In the genomic region with DNA sequence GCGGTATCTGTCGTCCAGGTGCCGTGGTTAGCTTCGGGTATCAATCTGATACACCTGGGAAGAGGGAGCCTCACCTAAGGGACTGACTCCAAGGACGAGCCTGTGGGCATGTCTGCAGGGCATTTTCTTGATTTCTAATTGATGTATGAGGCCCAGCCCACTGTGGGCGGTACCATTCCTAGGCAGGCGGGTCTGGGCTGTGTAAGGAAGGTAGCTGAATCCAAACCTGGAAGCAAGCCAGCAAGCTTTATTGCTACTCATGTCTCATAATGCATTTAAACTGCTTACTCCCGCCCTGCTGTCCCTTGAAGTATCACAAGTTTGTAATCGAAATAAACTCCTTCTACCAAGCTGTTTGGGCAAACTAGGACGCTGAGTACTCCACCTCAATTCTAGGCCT, we compare ENCODE assay signal across 25 mouse cellular contexts. TPM values are rescaled to one million over a fixed set of nuclear protein-coding genes. Genes with fewer than 3 reads are reported as not detected.
DNase-seq lines count a peak whose midpoint lies in the region; ATAC-seq and TF ChIP-seq lines count a peak whose summit lies in the region.
"Had no signal": no experiment of that assay in that cellular context is flagged by ENCODE, and none has a peak within 500 bp of the region (broad histone marks: within the 10 kb centered on the region; RNA-seq: fewer than 3 reads in every experiment).

No protein-coding gene starts in this region.

- no peaks in the 10 kb centered on the region for H3K27me3 ChIP-seq in testis, adult 2 months (ENCODE audit: control insufficient read depth, insufficient read depth, low read length)
- H3K27me3 ChIP-seq in intestine, embryonic 15.5 days (replicated peaks): no peaks in the 10 kb centered on the region
- no peaks in the 10 kb centered on the region for H3K27me3 ChIP-seq in intestine, postnatal 0 days (replicated peaks; ENCODE audit: control insufficient read depth, insufficient read depth, low read length)
- no peaks in the 10 kb centered on the region for H3K27me3 ChIP-seq in kidney, adult 2 months (replicated peaks; ENCODE audit: control insufficient read depth, insufficient read depth, low read length)
- H3K27me3 ChIP-seq: forebrain, embryonic 13.5 days; heart, embryonic 15.5 days; hindbrain, embryonic 13.5 days had no signal

- no peaks in the 10 kb centered on the region for H3K9me3 ChIP-seq in intestine, embryonic 15.5 days
- H3K9me3 ChIP-seq in intestine, postnatal 0 days (ENCODE audit: control insufficient read depth): no peaks in the 10 kb centered on the region
- H3K9me3 ChIP-seq: forebrain, embryonic 13.5 days; heart, embryonic 15.5 days; hindbrain, embryonic 13.5 days had no signal

- peak overlapping the region; percentile 58 for H3K4me3 ChIP-seq in testis, adult 2 months (ENCODE audit: control insufficient read depth, low read depth, low read length)
- H3K4me3 ChIP-seq in intestine, embryonic 15.5 days (replicated peaks): no peak overlapping the region
- no peak overlapping the region for H3K4me3 ChIP-seq in intestine, postnatal 0 days (ENCODE audit: low read depth, low read length)
- no peak overlapping the region for H3K4me3 ChIP-seq in kidney, adult 2 months (ENCODE audit: insufficient read depth, low read depth, low read length)
- H3K4me3 ChIP-seq: forebrain, embryonic 10.5 days; forebrain, embryonic 13.5 days; heart, embryonic 15.5 days; hindbrain, embryonic 10.5 days; hindbrain, embryonic 13.5 days had no signal

- peak; percentile 58 for ATAC-seq in intestine, embryonic 15.5 days
- peak; percentile 55 for ATAC-seq in intestine, postnatal 0 days
- ATAC-seq: activated CD4-positive, CD25-positive, alpha-beta regulatory T cell, adult 4 months; CD4-positive, CD25-positive, alpha-beta regulatory T cell, adult 4 months; forebrain, embryonic 13.5 days; forebrain, embryonic 16.5 days; hindbrain, embryonic 16.5 days had no signal

- 87% methylated on average over 10 of the region's 10 CpGs for WGBS in intestine, embryonic 15.5 days
- WGBS in intestine, postnatal 0 days: 65% methylated on average over 10 of the region's 10 CpGs
- 92% methylated on average over 10 of the region's 10 CpGs for WGBS in kidney, adult 2 months

- H3K27ac ChIP-seq in testis, adult 2 months (ENCODE audit: control insufficient read depth, insufficient read depth, low read depth, low read length): no peak overlapping the region
- H3K27ac ChIP-seq in intestine, embryonic 15.5 days: no peak overlapping the region
- no peak overlapping the region for H3K27ac ChIP-seq in intestine, postnatal 0 days (ENCODE audit: low read depth, low read length)
- H3K27ac ChIP-seq in kidney, adult 2 months (ENCODE audit: insufficient read depth, low read depth, low read length): no peak overlapping the region
- H3K27ac ChIP-seq: forebrain, embryonic 10.5 days; forebrain, embryonic 13.5 days; heart, embryonic 15.5 days; hindbrain, embryonic 10.5 days; hindbrain, embryonic 13.5 days had no signal

- H3K4me1 ChIP-seq in testis, adult 2 months (ENCODE audit: control insufficient read depth, insufficient read depth, low read length): no peaks in the 10 kb centered on the region
- H3K4me1 ChIP-seq in intestine, embryonic 15.5 days (replicated peaks): 0 out of 2 replicates have a peak, but pooled peaks cover 6% of the 10 kb centered on the region
- H3K4me1 ChIP-seq in intestine, postnatal 0 days (replicated peaks; ENCODE audit: control insufficient read depth, insufficient read depth, low read length): no peaks in the 10 kb centered on the region
- H3K4me1 ChIP-seq in kidney, adult 2 months (ENCODE audit: control insufficient read depth, insufficient read depth, low read length): no peaks in the 10 kb centered on the region
- H3K4me1 ChIP-seq: forebrain, embryonic 10.5 days; forebrain, embryonic 13.5 days had no signal

- no peak overlapping the region for H3K9ac ChIP-seq in intestine, embryonic 15.5 days
- H3K9ac ChIP-seq in intestine, postnatal 0 days (ENCODE audit: low read depth, low read length): no peak overlapping the region
- H3K9ac ChIP-seq: forebrain, embryonic 13.5 days; heart, embryonic 15.5 days; hindbrain, embryonic 13.5 days had no signal

- no peaks in the 10 kb centered on the region; the same call in 1 of the 2 replicates for H3K36me3 ChIP-seq in testis, adult 2 months (ENCODE audit: control insufficient read depth, insufficient read depth, low read length)
- peaks cover 59% of the 10 kb centered on the region for H3K36me3 ChIP-seq in intestine, embryonic 15.5 days
- peaks cover 67% of the 10 kb centered on the region for H3K36me3 ChIP-seq in intestine, postnatal 0 days (ENCODE audit: control insufficient read depth, insufficient read depth)
- H3K36me3 ChIP-seq in kidney, adult 2 months (ENCODE audit: control insufficient read depth, insufficient read depth, low read length): peaks cover 2% of the 10 kb centered on the region

- no peak for TF ChIP-seq CTCF in testis, adult 2 months (IDR thresholded peaks at IDR 0.05; ENCODE audit: control insufficient read depth, insufficient read depth, insufficient replicate concordance, low read depth, low read length)
- no peak for TF ChIP-seq CTCF in intestine, postnatal 0 days (IDR thresholded peaks at IDR 0.05; ENCODE audit: low read depth)
- no peak for TF ChIP-seq CTCF in kidney, adult 2 months (conservative IDR thresholded peaks at IDR 0.05; ENCODE audit: insufficient read depth, insufficient read length, low read depth, low read length)

- TF ChIP-seq POLR2A in testis, adult 2 months (IDR thresholded peaks at IDR 0.05; ENCODE audit: control insufficient read depth, low read depth, low read length): no peak
- TF ChIP-seq POLR2A in kidney, adult 2 months (IDR thresholded peaks at IDR 0.05; ENCODE audit: low read depth, low read length): no peak

- DNase-seq in testis, postnatal 14 days (ENCODE audit: low spot score): no peak
- DNase-seq in kidney, adult 2 months: no peak
- no peak for DNase-seq in left cerebral cortex, adult 9 months (ENCODE audit: low spot score in 2 of 2)
- DNase-seq: adrenal gland, adult 8-10 months; adrenal gland, postnatal 25 days; cerebellum, adult 11-12 months; cerebellum, adult 9-10 months; cerebellum, postnatal 14 days; gastrocnemius, postnatal 36 days; heart, postnatal 10 days; heart, postnatal 36 days had no signal

- H3K4me2 ChIP-seq in intestine, embryonic 15.5 days (replicated peaks): no peak overlapping the region
- no peak overlapping the region for H3K4me2 ChIP-seq in intestine, postnatal 0 days (replicated peaks; ENCODE audit: low read depth)
- H3K4me2 ChIP-seq: forebrain, embryonic 13.5 days; heart, embryonic 11.5 days; heart, embryonic 15.5 days; hindbrain, embryonic 13.5 days had no signal

RNA-seq across cellular contexts. Expression of a gene that starts 10.5 kb away (rescaled TPM):
- polyA plus RNA-seq in testis, adult 2 months (2012; rRNA removed): 56.3 and 61.0 TPM in 2 replicates
- 297 and 322 TPM in 2 replicates for polyA plus RNA-seq in intestine, embryonic 15.5 days (2015; fragmentation: Nextera tagmentation; extraction: Ambion mirVana)
- 132 and 138 TPM in 2 replicates for polyA plus RNA-seq in intestine, postnatal 0 days (2015; fragmentation: Nextera tagmentation; extraction: Ambion mirVana)
- 74.5 and 89.3 TPM in 2 replicates for polyA plus RNA-seq in kidney, adult 2 months (2012; rRNA removed)

RNA-seq across cellular contexts. Expression of a gene that starts 53.1 kb away (rescaled TPM):
- 0.15 and 0.35 TPM in 2 replicates for polyA plus RNA-seq in testis, adult 2 months (2012; rRNA removed)
- 4.1 and 4.5 TPM in 2 replicates for polyA plus RNA-seq in intestine, embryonic 15.5 days (2015; fragmentation: Nextera tagmentation; extraction: Ambion mirVana)
- polyA plus RNA-seq in intestine, postnatal 0 days (2015; fragmentation: Nextera tagmentation; extraction: Ambion mirVana): 3.3 and 3.4 TPM in 2 replicates
- polyA plus RNA-seq in kidney, adult 2 months (2012; rRNA removed): 2.4 and 2.8 TPM in 2 replicates
- polyA plus RNA-seq: C2C12 had no signal
